Mouse (Mus musculus) spleen, adult 2 months (tissue): Measurements from ENCODE around the gene Glis3.

Source experiments
- CTCF ChIP-seq: fragments of 200-500 bp; IDR thresholded peaks from 2 replicates; pipeline ENCODE4 v1.5.1; 2011; ENCODE audit warnings: mild to moderate bottlenecking, inconsistent platforms; ENCODE audit not compliant: insufficient read depth, insufficient read length, insufficient replicate concordance; ENCODE audit errors: extremely low read depth
- POLR2A ChIP-seq: fragments of 200-500 bp; IDR thresholded peaks from 2 replicates; pipeline ENCODE4 v1.6.1; 2011; ENCODE audit warnings: low read depth, low read length, inconsistent platforms

DNA sequence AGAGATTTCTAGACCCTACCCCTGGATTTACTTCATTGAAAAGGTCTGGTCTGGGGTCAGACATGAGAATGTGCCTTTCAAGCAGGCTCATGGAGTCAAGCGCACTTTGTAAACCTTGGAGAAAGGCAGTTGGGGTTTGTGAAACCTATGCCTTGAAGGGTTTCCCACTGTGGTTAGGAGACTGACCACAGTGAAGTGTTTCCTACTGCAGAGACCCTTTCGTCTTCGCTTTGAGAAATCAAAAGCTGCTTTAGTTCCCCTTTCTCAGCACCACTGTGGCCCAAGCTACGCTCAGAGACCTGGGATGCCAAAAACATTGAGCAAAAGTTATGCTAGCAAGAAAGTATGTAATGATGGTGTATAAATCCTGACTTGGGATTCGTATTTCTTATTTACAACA is 255.7 kb downstream of the Glis3 start:
- TF ChIP-seq POLR2A (no peak), CTCF (no peak)
